Mouse (Mus musculus) heart, postnatal 0 days (tissue): ENCODE data around the gene Ccdc12. TPM values are rescaled to one million over a fixed set of nuclear protein-coding genes. Genes with fewer than 3 reads are reported as not detected.
A peak's percentile ranks its signal among the peaks of the same experiment; 100 is the strongest.

ENCODE experiments used
- ATAC-seq: fragments of 200-750 bp; cut with Nextera tagmentation; 2 replicates; pipeline ENCODE4 v1.8.0; 2017; ENCODE audit warnings: low read depth, moderate number of reproducible peaks, moderate library complexity; ENCODE audit not compliant: insufficient read depth
- DNase-seq: peaks from one replicate; pipeline ENCODE4 v3.0.0-alpha.2; 2016; ENCODE audit warnings: low spot score
- H3K27ac ChIP-seq: fragments of 300-500 bp; sonication (generic); 2 replicates; pipeline ENCODE4 v1.5.1; 2014; ENCODE audit warnings: low read depth, mild to moderate bottlenecking
- H3K27me3 ChIP-seq: fragments of 300-500 bp; sonication (generic); 2 replicates; pipeline ENCODE4 v1.6.1; 2014; ENCODE audit warnings: low read length, mixed read lengths; ENCODE audit not compliant: control insufficient read depth, insufficient read depth
- H3K36me3 ChIP-seq: fragments of 300-500 bp; sonication (generic); replicated peaks from 2 replicates; pipeline ENCODE4 v1.6.1; 2014; ENCODE audit warnings: low read length, mixed read lengths; ENCODE audit not compliant: control insufficient read depth, insufficient read depth
- H3K4me1 ChIP-seq: fragments of 300-500 bp; sonication (generic); 2 replicates; pipeline ENCODE4 v1.6.1; 2014; ENCODE audit warnings: antibody characterized with exemption; ENCODE audit not compliant: control insufficient read depth, insufficient read depth
- H3K4me2 ChIP-seq: fragments of 300-500 bp; sonication (generic); 2 replicates; pipeline ENCODE4 v1.6.1; 2014; ENCODE audit warnings: low read depth, mild to moderate bottlenecking, low read length, moderate library complexity
- H3K4me3 ChIP-seq: fragments of 300-500 bp; sonication (generic); 2 replicates; pipeline ENCODE4 v1.5.1; 2014; ENCODE audit warnings: low read depth, low read length
- H3K9ac ChIP-seq: fragments of 300-500 bp; sonication (generic); replicated peaks from 2 replicates; pipeline ENCODE4 v1.6.1; 2014; ENCODE audit warnings: low read depth, low read length, mixed read lengths
- H3K9me3 ChIP-seq: fragments of 300-500 bp; sonication (generic); replicated peaks from 2 replicates; pipeline ENCODE4 v1.6.1; 2016; ENCODE audit warnings: low read length; ENCODE audit not compliant: control insufficient read depth
- CTCF ChIP-seq: IDR thresholded peaks from 2 replicates; pipeline ENCODE4 v1.5.1; 2016; ENCODE audit warnings: antibody characterized with exemption, control low read depth, low read depth
- EP300 ChIP-seq: IDR thresholded peaks from 2 replicates; pipeline ENCODE4 v1.6.1; 2016; ENCODE audit warnings: antibody characterized with exemption, low read depth
- WGBS: fragments of 180-500 bp; shearing (Covaris S2); extraction: QIAGEN DNeasy Blood & Tissue Kit; methylation state at CpG from one replicate; pipeline ENCODE4 v1.1.7; 2014; 5-methylcytosine and 5-hydroxymethylcytosine counted together
- polyA plus RNA-seq: library from polyadenylated mRNA; unstranded; fragments of >200 nt; fragmentation: Nextera tagmentation; extraction: Ambion mirVana; gene quantifications from 2 replicates; pipeline ENCODE4 v1.2.1, GENCODE M21; 2015
- total RNA-seq: library from RNA; depleted of rRNA; stranded (reverse); fragments of >200 nt; gene quantifications from 2 replicates; pipeline ENCODE4 v1.2.3, GENCODE M21; 2014; ENCODE audit warnings: low replicate concordance

Ccdc12 gene
- total and polyA plus RNA-seq, 2 experiments from 2014 or later: 95.9 to 143 TPM

DNA sequence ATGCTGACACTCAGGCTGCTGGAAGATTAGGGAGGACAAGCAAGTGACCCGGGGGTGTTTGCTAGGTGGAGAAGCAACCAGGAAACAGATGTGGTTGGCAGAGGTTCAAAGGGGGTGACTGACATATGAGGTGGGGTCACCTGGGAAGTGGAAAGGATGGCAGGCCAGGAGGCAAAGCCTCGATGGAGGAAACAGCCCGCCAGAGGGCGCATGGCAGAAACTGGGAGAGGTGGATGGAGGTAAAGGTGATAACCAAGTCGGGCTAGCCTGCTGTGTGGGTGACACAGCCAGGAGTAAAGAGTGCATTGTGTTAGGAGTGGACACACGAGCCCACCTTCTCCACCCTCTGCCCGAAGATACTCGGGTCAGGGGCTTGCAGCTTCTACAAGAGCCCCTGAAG is 73.5 kb downstream of the Ccdc12 start:
- Histone ChIP-seq H3K4me1 (peaks cover 23% of the 10 kb centered on the region), H3K9me3 (no peaks in the 10 kb centered on the region), H3K27ac (no peak overlapping the region), H3K36me3 (no peaks in the 10 kb centered on the region), H3K4me3 (no peak overlapping the region), H3K27me3 (no peaks in the 10 kb centered on the region), H3K4me2 (no peak overlapping the region), H3K9ac (no peak overlapping the region)
- ATAC-seq (no peak), DNase-seq (no peak)
- WGBS: 23% methylated on average over 8 of the region's 8 CpGs
- TF ChIP-seq CTCF: peak; percentile 62
- TF ChIP-seq EP300: no peak

DNA sequence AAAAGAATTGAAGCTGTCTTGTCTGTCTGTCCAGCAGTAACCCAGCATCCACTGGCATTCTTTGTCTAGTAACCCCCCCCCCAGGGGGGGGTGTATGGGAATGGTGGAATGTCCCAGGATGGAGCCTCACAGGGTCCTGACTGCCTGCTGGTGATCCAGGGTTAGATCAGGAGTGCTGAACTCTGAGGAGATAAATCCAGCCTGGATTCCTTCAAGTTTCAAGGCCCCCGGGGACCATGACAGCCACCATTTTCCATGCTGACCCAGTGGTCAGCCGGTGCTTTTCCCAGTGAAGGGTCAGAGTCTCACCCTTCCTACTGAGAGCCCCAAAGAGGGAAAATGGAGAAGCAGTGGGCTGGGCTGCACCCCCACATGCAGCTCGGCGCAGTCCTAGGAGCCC is 75.6 kb downstream of the Ccdc12 start:
- Histone ChIP-seq H3K9ac (no peak overlapping the region), H3K27ac (no peak overlapping the region), H3K36me3 (no peaks in the 10 kb centered on the region), H3K27me3 (no peaks in the 10 kb centered on the region), H3K9me3 (no peaks in the 10 kb centered on the region), H3K4me3 (no peak overlapping the region), H3K4me1 (peaks cover 15% of the 10 kb centered on the region), H3K4me2 (no peak overlapping the region)
- DNase-seq: no peak
- TF ChIP-seq EP300: no peak
- WGBS: 42% methylated on average over 4 of the region's 4 CpGs
- no peak for ATAC-seq

- peaks cover 15% of the 10 kb centered on the region for H3K4me1 ChIP-seq
- peak overlapping the region; percentile 49 for H3K4me3 ChIP-seq
- H3K36me3 ChIP-seq: no peaks in the 10 kb centered on the region
- DNase-seq (peak; percentile 90), ATAC-seq (peak; percentile 89)
- WGBS: under 1% methylated on average over 26 of the region's 26 CpGs
- H3K27me3 ChIP-seq: no peaks in the 10 kb centered on the region
- peak overlapping the region; percentile 68 for H3K4me2 ChIP-seq
- H3K9ac ChIP-seq: peak overlapping the region; percentile 46
- no peaks in the 10 kb centered on the region for H3K9me3 ChIP-seq
- 0 out of 2 replicates have a peak overlapping the region, but pooled peaks have one; percentile 31 for H3K27ac ChIP-seq
- TF ChIP-seq EP300 (no peak), CTCF (0 out of 2 replicates have a peak, but pooled peaks have one; percentile 0)
These were observed 76.3 kb downstream of the Ccdc12 start for GRCm38 (mm10) chr9:110732623-110733022.

DNA sequence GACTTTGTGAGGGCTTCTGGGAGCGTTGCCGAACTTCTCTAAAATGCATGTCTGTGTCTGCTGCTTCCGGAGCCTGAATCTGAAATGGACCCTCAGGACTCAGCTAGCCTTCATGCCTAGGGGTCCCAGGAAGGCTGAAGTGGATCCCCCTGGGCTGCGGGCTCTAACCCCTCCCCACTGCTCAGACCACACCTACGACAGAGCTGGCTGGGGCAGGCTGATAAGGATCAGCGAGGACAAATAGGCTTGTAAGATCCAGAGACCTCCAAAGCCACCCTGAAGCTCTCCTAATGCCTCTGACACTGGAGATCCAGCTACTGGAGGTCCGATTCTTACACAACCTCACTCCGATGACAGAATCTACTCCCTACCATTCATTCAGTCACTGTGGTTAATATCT is 76.8 kb downstream of the Ccdc12 start:
- 0 out of 2 replicates have a peak overlapping the region, but pooled peaks have one; percentile 31 for H3K27ac ChIP-seq
- ATAC-seq (no peak), DNase-seq (no peak)
- H3K9me3 ChIP-seq: no peaks in the 10 kb centered on the region
- H3K4me1 ChIP-seq: peaks cover 15% of the 10 kb centered on the region
- no peak for TF ChIP-seq EP300
- TF ChIP-seq CTCF: no peak
- H3K4me2 ChIP-seq: peak overlapping the region; percentile 68
- H3K36me3 ChIP-seq: no peaks in the 10 kb centered on the region
- H3K4me3 ChIP-seq: peak overlapping the region; percentile 49
- WGBS: 11% methylated on average over 8 of the region's 8 CpGs
- peak overlapping the region; percentile 46 for H3K9ac ChIP-seq
- no peaks in the 10 kb centered on the region for H3K27me3 ChIP-seq

- H3K4me1 ChIP-seq: peaks cover 15% of the 10 kb centered on the region
- no peak overlapping the region for H3K9ac ChIP-seq
- WGBS: 72% methylated on average over 7 of the region's 7 CpGs
- no peaks in the 10 kb centered on the region for H3K36me3 ChIP-seq
- ATAC-seq (no peak), DNase-seq (no peak)
- H3K27ac ChIP-seq: no peak overlapping the region
- no peak overlapping the region for H3K4me3 ChIP-seq
- H3K4me2 ChIP-seq: no peak overlapping the region
- TF ChIP-seq EP300 (no peak), CTCF (no peak)
- no peaks in the 10 kb centered on the region for H3K9me3 ChIP-seq
- H3K27me3 ChIP-seq: no peaks in the 10 kb centered on the region
These were observed 77.9 kb downstream of the Ccdc12 start for GRCm38 (mm10) chr9:110734154-110734553.

GRCm38 (mm10) chr9:110736362-110736761 is 80.1 kb downstream of the Ccdc12 start:
- Histone ChIP-seq H3K9me3 (no peaks in the 10 kb centered on the region), H3K9ac (no peak overlapping the region), H3K36me3 (no peaks in the 10 kb centered on the region; the same call in 1 of the 2 replicates), H3K4me1 (peaks cover 15% of the 10 kb centered on the region), H3K4me2 (no peak overlapping the region), H3K27ac (no peak overlapping the region), H3K4me3 (no peak overlapping the region), H3K27me3 (peaks cover 6% of the 10 kb centered on the region; the same call in 1 of the 2 replicates)
- ATAC-seq (no peak), DNase-seq (no peak)
- 48% methylated on average over 9 of the region's 9 CpGs for WGBS
- TF ChIP-seq EP300 (no peak), CTCF (no peak)
